Mouse (Mus musculus): ENCODE results near the gene Gm21304. TPM values are rescaled to one million over a fixed set of nuclear protein-coding genes. Genes with fewer than 3 reads are reported as not detected.

The Gm21304 gene
- polyA plus RNA-seq, 1 experiment from 2014 or later: not detected

- no peak for ATAC-seq (ENCODE audit: low FRiP score)
- Histone ChIP-seq H3K27ac (ENCODE audit: low read depth, low read length) (no peak overlapping the region), H3K4me1 (ENCODE audit: control insufficient read depth, insufficient read depth, low read length) (no peaks in the 10 kb centered on the region), H3K36me3 (ENCODE audit: control insufficient read depth, insufficient read depth, low read length) (no peaks in the 10 kb centered on the region), H3K27me3 (ENCODE audit: control insufficient read depth, insufficient read depth, low read length) (no peaks in the 10 kb centered on the region), H3K4me3 (ENCODE audit: low read depth, low read length) (no peak overlapping the region), H3K9me3 (ENCODE audit: control insufficient read depth, low read length) (no peaks in the 10 kb centered on the region), H3K4me2 (no peak overlapping the region), H3K9ac (ENCODE audit: low read length) (no peak overlapping the region)
- WGBS: 91% methylated on average over 5 of the region's 5 CpGs
- DNase-seq (ENCODE audit: low spot score, missing footprints): no peak
These were observed 46.2 kb downstream of the Gm21304 start for GRCm38 (mm10) chr10:104214527-104214926.

Other genes with a start within 250 kb of the Gm21304 start
- gene Gm21293, start 25.5 kb upstream of the Gm21304 start, polyA plus RNA-seq (2014; fragmentation: Nextera tagmentation; extraction: Ambion mirVana): not detected in 2 replicates
- not detected in 2 replicates for gene Gm6763, start 17.0 kb upstream of the Gm21304 start, polyA plus RNA-seq (2014; fragmentation: Nextera tagmentation; extraction: Ambion mirVana)
- not detected in 2 replicates for gene Gm8764, start 8.5 kb upstream of the Gm21304 start, polyA plus RNA-seq (2014; fragmentation: Nextera tagmentation; extraction: Ambion mirVana)
- not detected in 2 replicates for gene Gm21312, start 8.5 kb downstream of the Gm21304 start, polyA plus RNA-seq (2014; fragmentation: Nextera tagmentation; extraction: Ambion mirVana)
- gene Gm20765, start 17.0 kb downstream of the Gm21304 start, polyA plus RNA-seq (2014; fragmentation: Nextera tagmentation; extraction: Ambion mirVana): not detected in 2 replicates
- gene Gm4340, start 25.5 kb downstream of the Gm21304 start, polyA plus RNA-seq (2014; fragmentation: Nextera tagmentation; extraction: Ambion mirVana): not detected in 2 replicates